Mouse (Mus musculus) kidney, postnatal 14 days (tissue): ENCODE results near the gene Celsr1.

Experiments used
- DNase-seq: peaks from one replicate; pipeline ENCODE4 v3.0.0; 2022; ENCODE audit warnings: mixed read lengths

Gene Celsr1

GRCm38 (mm10) chr15:86034021-86034523 lies 495 bp upstream of the Celsr1 start:
- DNase-seq = peak; percentile 88

- peak; percentile 72 for DNase-seq
These were observed 776 bp downstream of the Celsr1 start for GRCm38 (mm10) chr15:86032811-86033190.

GRCm38 (mm10) chr15:86029981-86030380 lies 3.6 kb downstream of the Celsr1 start:
- no peak for DNase-seq

- DNase-seq = no peak
These were observed 5.7 kb downstream of the Celsr1 start for GRCm38 (mm10) chr15:86027871-86028270.

GRCm38 (mm10) chr15:86021971-86022370 lies 11.6 kb downstream of the Celsr1 start:
- no peak for DNase-seq

GRCm38 (mm10) chr15:86021301-86021700 lies 12.3 kb downstream of the Celsr1 start:
- DNase-seq = no peak

- DNase-seq = peak; percentile 51
These were observed 13.6 kb downstream of the Celsr1 start for GRCm38 (mm10) chr15:86020008-86020407.

- DNase-seq = no peak
These were observed 14.6 kb downstream of the Celsr1 start for GRCm38 (mm10) chr15:86018753-86019512.

GRCm38 (mm10) chr15:86017336-86017735 lies 16.2 kb downstream of the Celsr1 start:
- DNase-seq = no peak

GRCm38 (mm10) chr15:86015860-86016541 lies 17.6 kb downstream of the Celsr1 start:
- DNase-seq = no peak

- no peak for DNase-seq
These were observed 18.6 kb downstream of the Celsr1 start for GRCm38 (mm10) chr15:86015026-86015425.

- no peak for DNase-seq
These were observed 19.9 kb downstream of the Celsr1 start for GRCm38 (mm10) chr15:86013656-86014055.

GRCm38 (mm10) chr15:86013130-86013529 lies 20.4 kb downstream of the Celsr1 start:
- no peak for DNase-seq

- peak; percentile 50 for DNase-seq
These were observed 25.9 kb downstream of the Celsr1 start for GRCm38 (mm10) chr15:86007690-86008121.

- no peak for DNase-seq
These were observed 27.7 kb downstream of the Celsr1 start for GRCm38 (mm10) chr15:86005691-86006525.

GRCm38 (mm10) chr15:86004048-86004447 lies 29.5 kb downstream of the Celsr1 start:
- DNase-seq = no peak

GRCm38 (mm10) chr15:86000706-86001292 lies 32.8 kb downstream of the Celsr1 start:
- peak; percentile 40 for DNase-seq

GRCm38 (mm10) chr15:85998525-85999230 lies 34.9 kb downstream of the Celsr1 start:
- DNase-seq = no peak

GRCm38 (mm10) chr15:85996031-85996765 lies 37.4 kb downstream of the Celsr1 start:
- peak; percentile 71 for DNase-seq

GRCm38 (mm10) chr15:85994906-85995608 lies 38.5 kb downstream of the Celsr1 start:
- DNase-seq = no peak
